Mouse (Mus musculus): Measurements from ENCODE around the gene Llgl1.

DNA sequence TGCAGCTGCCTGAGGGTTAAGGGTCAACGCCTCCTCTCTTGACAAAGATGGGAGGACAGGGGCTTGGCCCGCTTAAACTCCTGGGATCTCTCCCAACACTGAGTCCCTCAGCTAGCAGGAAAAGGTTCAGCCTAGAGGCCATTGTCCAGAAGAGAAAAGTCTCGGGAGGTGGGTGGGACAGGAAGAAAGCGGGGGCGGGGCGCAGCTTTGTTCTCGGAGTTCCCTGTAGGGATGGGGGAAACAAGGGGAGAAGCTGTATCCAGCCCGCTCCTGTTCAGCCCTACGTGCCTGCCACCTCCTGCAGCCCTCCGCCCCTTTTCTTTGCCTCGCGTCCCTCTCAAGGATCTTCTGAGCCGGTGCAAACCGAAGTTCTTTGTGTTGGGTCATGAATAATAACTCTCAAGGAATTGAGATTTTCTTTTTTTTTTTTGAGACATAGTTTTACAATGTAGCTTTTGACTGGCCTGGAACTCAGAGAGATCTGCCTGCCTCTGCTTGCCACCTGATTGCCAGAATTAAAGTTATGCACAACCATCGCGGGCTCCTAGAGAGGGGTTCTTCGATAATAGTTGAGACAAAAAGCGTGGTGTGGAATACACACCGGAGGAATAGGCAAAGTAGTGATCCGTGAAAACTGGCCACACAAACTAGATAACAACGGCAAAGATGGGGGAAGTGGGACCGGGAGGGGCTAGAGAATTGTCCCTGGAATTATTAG, 558 bp upstream of the Llgl1 start:
- TF ChIP-seq CTCF (IDR thresholded peaks at IDR 0.05; ENCODE audit: borderline replicate concordance, insufficient read depth, low read depth, low read length) (no peak), POLR2A (IDR thresholded peaks at IDR 0.05; ENCODE audit: borderline replicate concordance, insufficient read depth, low read length) (no peak)

Data from cerebellum, adult 2 months (tissue).